Mouse (Mus musculus) limb, embryonic 12.5 days (tissue): ENCODE data around the gene Calm3. TPM values are rescaled to one million over a fixed set of nuclear protein-coding genes. Genes with fewer than 3 reads are reported as not detected.

Experiments
- ATAC-seq: fragments of 200-750 bp; cut with Nextera tagmentation; 2 replicates; pipeline ENCODE4 v1.8.0; 2017; ENCODE audit warnings: low read depth, moderate TSS enrichment; ENCODE audit not compliant: insufficient number of reproducible peaks, insufficient read depth, low FRiP score, low TSS enrichment
- H3K27ac ChIP-seq: fragments of 300-500 bp; sonication (generic); 2 replicates; pipeline ENCODE4 v1.5.1; 2016; ENCODE audit warnings: mild to moderate bottlenecking, moderate library complexity
- H3K27me3 ChIP-seq: fragments of 300-500 bp; sonication (generic); 2 replicates; pipeline ENCODE4 v1.6.1; 2016; ENCODE audit warnings: mild to moderate bottlenecking, moderate library complexity
- H3K36me3 ChIP-seq: fragments of 300-500 bp; sonication (generic); 2 replicates; pipeline ENCODE4 v1.6.1; 2016; ENCODE audit warnings: mild to moderate bottlenecking, moderate library complexity
- H3K4me1 ChIP-seq: fragments of 300-500 bp; sonication (generic); replicated peaks from 2 replicates; pipeline ENCODE4 v1.6.1; 2016
- H3K4me2 ChIP-seq: fragments of 300-500 bp; sonication (generic); 2 replicates; pipeline ENCODE4 v1.6.1; 2016; ENCODE audit warnings: mild to moderate bottlenecking, moderate library complexity
- H3K4me3 ChIP-seq: fragments of 300-500 bp; sonication (generic); replicated peaks from 2 replicates; pipeline ENCODE4 v1.5.1; 2016; ENCODE audit warnings: mild to moderate bottlenecking
- H3K9ac ChIP-seq: fragments of 300-500 bp; sonication (generic); replicated peaks from 2 replicates; pipeline ENCODE4 v1.6.1; 2016; ENCODE audit warnings: mild to moderate bottlenecking, moderate library complexity
- H3K9me3 ChIP-seq: fragments of 300-500 bp; sonication (generic); 2 replicates; pipeline ENCODE4 v1.6.1; 2016; ENCODE audit warnings: mild to moderate bottlenecking, moderate library complexity
- WGBS: fragments of 180-500 bp; shearing (Covaris S2); methylation state at CpG from one replicate; pipeline ENCODE4 v1.1.7; 2016; 5-methylcytosine and 5-hydroxymethylcytosine counted together
- polyA plus RNA-seq: library from polyadenylated mRNA; unstranded; fragments of >200 nt; fragmentation: Nextera tagmentation; extraction: Ambion mirVana; gene quantifications from 2 replicates; pipeline ENCODE4 v1.2.1, GENCODE M21; 2016

Calm3 gene
- polyA plus RNA-seq, 1 experiment from 2014 or later, result 123 TPM

GRCm38 (mm10) chr7:16903439-16903955, 20.4 kb downstream of the Calm3 start:
- Histone ChIP-seq H3K27me3 (no peaks in the 10 kb centered on the region), H3K9ac (no peak overlapping the region), H3K4me2 (no peak overlapping the region), H3K36me3 (no peaks in the 10 kb centered on the region), H3K9me3 (no peaks in the 10 kb centered on the region), H3K4me3 (no peak overlapping the region), H3K27ac (no peak overlapping the region), H3K4me1 (peaks cover 40% of the 10 kb centered on the region)
- ATAC-seq, result no peak
- WGBS, result 88% methylated on average over 2 of the region's 2 CpGs

GRCm38 (mm10) chr7:16900526-16900925, 23.4 kb downstream of the Calm3 start:
- H3K9ac ChIP-seq, result no peak overlapping the region
- H3K4me3 ChIP-seq, result no peak overlapping the region
- no peak overlapping the region; the same call in 1 of the 2 replicates for H3K4me2 ChIP-seq
- WGBS, result 22% methylated on average over 5 of the region's 5 CpGs
- ATAC-seq, result no peak
- no peaks in the 10 kb centered on the region for H3K36me3 ChIP-seq
- no peak overlapping the region for H3K27ac ChIP-seq
- H3K4me1 ChIP-seq, result peaks cover 25% of the 10 kb centered on the region
- H3K9me3 ChIP-seq, result no peaks in the 10 kb centered on the region
- H3K27me3 ChIP-seq, result no peaks in the 10 kb centered on the region

- H3K4me1 ChIP-seq, result peaks cover 54% of the 10 kb centered on the region
- peak overlapping the region; percentile 68 for H3K4me2 ChIP-seq
- no peak overlapping the region for H3K9ac ChIP-seq
- no peaks in the 10 kb centered on the region for H3K9me3 ChIP-seq
- H3K36me3 ChIP-seq, result no peaks in the 10 kb centered on the region
- peak overlapping the region; percentile 26 for H3K4me3 ChIP-seq
- H3K27ac ChIP-seq, result no peak overlapping the region
- no peak for ATAC-seq
- 0 out of 2 replicates have a peak, but pooled peaks cover 6% of the 10 kb centered on the region for H3K27me3 ChIP-seq
- WGBS, result 32% methylated on average over 10 of the region's 10 CpGs
Observed at GRCm38 (mm10) chr7:16895511-16895910, 28.4 kb downstream of the Calm3 start.

- 0 out of 2 replicates have a peak, but pooled peaks cover 6% of the 10 kb centered on the region for H3K27me3 ChIP-seq
- no peaks in the 10 kb centered on the region for H3K9me3 ChIP-seq
- peak overlapping the region; percentile 31; the same call in 1 of the 2 replicates for H3K9ac ChIP-seq
- peaks cover 54% of the 10 kb centered on the region for H3K4me1 ChIP-seq
- H3K36me3 ChIP-seq, result no peaks in the 10 kb centered on the region; the same call in 1 of the 2 replicates
- WGBS, result under 1% methylated on average over 24 of the region's 24 CpGs
- H3K4me3 ChIP-seq, result peak overlapping the region; percentile 26
- H3K27ac ChIP-seq, result peak overlapping the region; percentile 31; the same call in 1 of the 2 replicates
- peak overlapping the region; percentile 68 for H3K4me2 ChIP-seq
- ATAC-seq, result 0 out of 2 replicates have a peak, but pooled peaks have one; percentile 5
Observed at GRCm38 (mm10) chr7:16895000-16895399, 28.9 kb downstream of the Calm3 start.

GRCm38 (mm10) chr7:16894279-16894678, 29.6 kb downstream of the Calm3 start:
- H3K9ac ChIP-seq, result peak overlapping the region; percentile 31; the same call in 1 of the 2 replicates

DNA sequence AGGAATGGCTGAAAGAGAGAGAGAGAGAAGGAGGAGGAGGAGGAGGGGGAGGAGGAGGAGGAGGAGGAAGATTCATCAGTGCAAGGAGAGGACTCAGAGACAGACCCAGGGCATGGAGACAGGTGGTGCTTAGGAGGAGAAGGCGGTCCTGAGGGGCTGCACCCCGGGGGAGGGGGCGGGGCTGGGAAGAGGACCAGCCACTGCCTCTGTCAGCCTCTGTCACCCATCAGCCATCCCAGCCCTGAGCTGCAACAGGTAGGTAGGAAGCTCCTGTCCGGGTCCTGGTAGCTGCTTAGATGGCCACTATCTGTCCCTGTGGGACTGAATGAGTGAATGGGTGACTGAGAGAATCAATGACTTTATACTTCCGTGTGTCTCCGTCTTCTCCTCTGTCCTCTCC, 30.3 kb downstream of the Calm3 start:
- Histone ChIP-seq H3K27ac (no peak overlapping the region), H3K9me3 (no peaks in the 10 kb centered on the region), H3K4me1 (peaks cover 59% of the 10 kb centered on the region), H3K36me3 (peaks cover 9% of the 10 kb centered on the region; the same call in 1 of the 2 replicates), H3K4me2 (peak overlapping the region; percentile 68), H3K27me3 (0 out of 2 replicates have a peak, but pooled peaks cover 6% of the 10 kb centered on the region), H3K4me3 (peak overlapping the region; percentile 26), H3K9ac (peak overlapping the region; percentile 31; the same call in 1 of the 2 replicates)
- no peak for ATAC-seq
- WGBS, result 9% methylated on average over 6 of the region's 6 CpGs

More at GRCm38 (mm10) chr7:16894279-16894678, 29.6 kb downstream of the Calm3 start:
- Histone ChIP-seq H3K4me3 (peak overlapping the region; percentile 26), H3K27ac (peak overlapping the region; percentile 31; the same call in 1 of the 2 replicates), H3K36me3 (peaks cover 2% of the 10 kb centered on the region; the same call in 1 of the 2 replicates), H3K27me3 (0 out of 2 replicates have a peak, but pooled peaks cover 6% of the 10 kb centered on the region), H3K9me3 (no peaks in the 10 kb centered on the region), H3K4me2 (peak overlapping the region; percentile 68), H3K4me1 (peaks cover 59% of the 10 kb centered on the region)
- no peak for ATAC-seq
- 1% methylated on average over 4 of the region's 4 CpGs for WGBS

- no peaks in the 10 kb centered on the region for H3K9me3 ChIP-seq
- peak overlapping the region; percentile 68 for H3K4me2 ChIP-seq
- peaks cover 22% of the 10 kb centered on the region for H3K36me3 ChIP-seq
- peak overlapping the region; percentile 40 for H3K4me3 ChIP-seq
- H3K9ac ChIP-seq, result peak overlapping the region; percentile 57
- peak overlapping the region; percentile 53; the same call in 1 of the 2 replicates for H3K27ac ChIP-seq
- 0 out of 2 replicates have a peak, but pooled peaks cover 6% of the 10 kb centered on the region for H3K27me3 ChIP-seq
- 31% methylated on average over 9 of the region's 9 CpGs for WGBS
- no peak; the same call in 1 of the 2 replicates for ATAC-seq
- peaks cover 59% of the 10 kb centered on the region for H3K4me1 ChIP-seq
Observed at GRCm38 (mm10) chr7:16892352-16892730, 31.6 kb downstream of the Calm3 start.

- Histone ChIP-seq H3K4me2 (peak within 1 kb of the TSS; percentile 68), H3K36me3 (peaks cover 26% of the 10 kb centered on the region), H3K4me3 (peak within 1 kb of the TSS; percentile 40), H3K27me3 (0 out of 2 replicates have a peak, but pooled peaks cover 6% of the 10 kb centered on the region), H3K27ac (peak within 1 kb of the TSS; percentile 98), H3K4me1 (peaks cover 59% of the 10 kb centered on the region), H3K9ac (peak within 1 kb of the TSS; percentile 57), H3K9me3 (no peaks in the 10 kb centered on the region)
- ATAC-seq, result peak; percentile 83
- under 1% methylated on average over 30 of the region's 30 CpGs for WGBS
Observed at GRCm38 (mm10) chr7:16891641-16892351, 32.1 kb downstream of the Calm3 start, which contains the start of gene Gng8. TSS of gene Gng8 (plus strand) at chr7:16891786.

- peaks cover 59% of the 10 kb centered on the region for H3K4me1 ChIP-seq
- peaks cover 35% of the 10 kb centered on the region for H3K36me3 ChIP-seq
- H3K9me3 ChIP-seq, result peaks cover 6% of the 10 kb centered on the region
- peak overlapping the region; percentile 40 for H3K4me3 ChIP-seq
- 0% methylated on average over 23 of the region's 23 CpGs for WGBS
- peak overlapping the region; percentile 45 for H3K9ac ChIP-seq
- peaks cover 9% of the 10 kb centered on the region; the same call in 1 of the 2 replicates for H3K27me3 ChIP-seq
- peak; percentile 79 for ATAC-seq
- H3K4me2 ChIP-seq, result peak overlapping the region; percentile 68
- peak overlapping the region; percentile 98 for H3K27ac ChIP-seq
Observed at GRCm38 (mm10) chr7:16890944-16891343, 33.0 kb downstream of the Calm3 start.

- ATAC-seq, result no peak
- Histone ChIP-seq H3K4me1 (peaks cover 58% of the 10 kb centered on the region), H3K27me3 (peaks cover 13% of the 10 kb centered on the region; the same call in 1 of the 2 replicates), H3K9ac (peak overlapping the region; percentile 45), H3K36me3 (peaks cover 39% of the 10 kb centered on the region), H3K4me2 (peak overlapping the region; percentile 68), H3K27ac (peak overlapping the region; percentile 98), H3K9me3 (peaks cover 10% of the 10 kb centered on the region), H3K4me3 (peak overlapping the region; percentile 40)
- WGBS, result 11% methylated on average over 6 of the region's 6 CpGs
Observed at GRCm38 (mm10) chr7:16890536-16890935, 33.4 kb downstream of the Calm3 start.

- no peak overlapping the region for H3K4me2 ChIP-seq
- H3K4me3 ChIP-seq, result peak overlapping the region; percentile 29
- no peak for ATAC-seq
- peaks cover 26% of the 10 kb centered on the region for H3K9me3 ChIP-seq
- peaks cover 15% of the 10 kb centered on the region for H3K4me1 ChIP-seq
- H3K36me3 ChIP-seq, result peaks cover 85% of the 10 kb centered on the region
- H3K27ac ChIP-seq, result 0 out of 2 replicates have a peak overlapping the region, but pooled peaks have one; percentile 17
- H3K9ac ChIP-seq, result no peak overlapping the region
- H3K27me3 ChIP-seq, result peaks cover 17% of the 10 kb centered on the region; the same call in 1 of the 2 replicates
- WGBS, result 56% methylated on average over 59 of the region's 59 CpGs
Observed at GRCm38 (mm10) chr7:16885905-16886304, 38.0 kb downstream of the Calm3 start.
